9 mouse cellular contexts compared by ENCODE assay signal in genomic region chr8:124283644-124284332, GRCm38 (mm10). TPM values are rescaled to one million over a fixed set of nuclear protein-coding genes. Genes with fewer than 3 reads are reported as not detected.
DNase-seq lines count a peak whose midpoint lies in the region; ATAC-seq and TF ChIP-seq lines count a peak whose summit lies in the region.
"Had no signal": no experiment of that assay in that cellular context is flagged by ENCODE, and none has a peak within 500 bp of the region (broad histone marks: within the 10 kb centered on the region; RNA-seq: fewer than 3 reads in every experiment).

No protein-coding gene starts in this region.

- H3K4me2 ChIP-seq in hindbrain, embryonic 12.5 days (replicated peaks), result no peak overlapping the region; the same call in 1 of the 2 replicates
- H3K4me2 ChIP-seq in midbrain, postnatal 0 days (ENCODE audit: low read depth, low read length, poor library complexity, severe bottlenecking), result no peak overlapping the region

- TF ChIP-seq POLR2A in MEL (IDR thresholded peaks at IDR 0.05; ENCODE audit: control insufficient read depth in 1 of 2, insufficient read depth in 1 of 2, low read depth in 1 of 2, low read length in 2 of 2, poor library complexity in 1 of 2), result no peak

- H3K36me3 ChIP-seq in MEL (ENCODE audit: control insufficient read depth in 1 of 2, insufficient read depth in 2 of 2, low read length in 2 of 2), result no peaks in the 10 kb centered on the region
- no peaks in the 10 kb centered on the region for H3K36me3 ChIP-seq in hindbrain, embryonic 12.5 days
- H3K36me3 ChIP-seq in midbrain, postnatal 0 days (ENCODE audit: insufficient read depth, low read length), result no peaks in the 10 kb centered on the region

- ATAC-seq in hindbrain, embryonic 12.5 days (ENCODE audit: low FRiP score), result 0 out of 2 replicates have a peak, but pooled peaks have one; percentile 7
- ATAC-seq in midbrain, postnatal 0 days (ENCODE audit: low FRiP score), result no peak
- no peak for ATAC-seq in CD4-positive, CD25-positive, alpha-beta regulatory T cell, adult 4 months

- H3K27me3 ChIP-seq in MEL (ENCODE audit: control insufficient read depth in 1 of 2, insufficient read depth in 2 of 2, low read length in 2 of 2), result no peaks in the 10 kb centered on the region
- no peaks in the 10 kb centered on the region for H3K27me3 ChIP-seq in hindbrain, embryonic 12.5 days
- H3K27me3 ChIP-seq in midbrain, postnatal 0 days (ENCODE audit: insufficient read depth, low read length), result no peaks in the 10 kb centered on the region

- no peaks in the 10 kb centered on the region for H3K79me2 ChIP-seq in MEL (ENCODE audit: control insufficient read depth, insufficient read depth, low read length, poor library complexity)

- H3K9ac ChIP-seq in MEL (ENCODE audit: control insufficient read depth, low read depth, low read length, poor library complexity, severe bottlenecking), result peak overlapping the region; percentile 32; the same call in 1 of the 2 replicates
- no peak overlapping the region for H3K9ac ChIP-seq in hindbrain, embryonic 12.5 days
- 0 out of 2 replicates have a peak overlapping the region, but pooled peaks have one; percentile 4 for H3K9ac ChIP-seq in midbrain, postnatal 0 days (replicated peaks; ENCODE audit: low read length, poor library complexity, severe bottlenecking)

- H3K4me3 ChIP-seq in MEL (ENCODE audit: control insufficient read depth in 1 of 2, insufficient read depth in 1 of 2, low read depth in 2 of 2, low read length in 2 of 2), result no peak overlapping the region
- no peak overlapping the region for H3K4me3 ChIP-seq in hindbrain, embryonic 12.5 days
- H3K4me3 ChIP-seq in midbrain, postnatal 0 days (ENCODE audit: low read depth, low read length), result no peak overlapping the region

- no peak for TF ChIP-seq CTCF in MEL (IDR thresholded peaks at IDR 0.05 in 2 of 3, conservative IDR thresholded peaks at IDR 0.05 in 1 of 3; ENCODE audit: control insufficient read depth in 1 of 3, insufficient read depth in 1 of 3, low read depth in 2 of 3, low read length in 3 of 3, poor library complexity in 1 of 3, severe bottlenecking in 1 of 3)
- TF ChIP-seq CTCF in midbrain, postnatal 0 days (IDR thresholded peaks at IDR 0.05), result no peak

- DNase-seq in cerebellum, postnatal 36 days, result peak; percentile 36 to 49
- DNase-seq in cerebellum, postnatal 10 days, result no peak
- DNase-seq in MEL (ENCODE audit: low read depth, low spot score), result peak; percentile 11
- DNase-seq in midbrain, postnatal 0 days (ENCODE audit: low spot score), result no peak
- DNase-seq in left cerebral cortex, adult 8-10 months (ENCODE audit: low spot score in 2 of 2), result no peak
- no peak for DNase-seq in cerebellum, adult 9-10 months
- DNase-seq: spleen, adult 18-20 months had no signal

- H3K9me3 ChIP-seq in MEL (replicated peaks; ENCODE audit: insufficient read depth, low read length), result no peaks in the 10 kb centered on the region
- no peaks in the 10 kb centered on the region for H3K9me3 ChIP-seq in hindbrain, embryonic 12.5 days (replicated peaks)
- H3K9me3 ChIP-seq in midbrain, postnatal 0 days (ENCODE audit: low read length), result no peaks in the 10 kb centered on the region

- no peak for TF ChIP-seq RAD21 in MEL (IDR thresholded peaks at IDR 0.05; ENCODE audit: low read depth, low read length)

- no peak for TF ChIP-seq EP300 in MEL (IDR thresholded peaks at IDR 0.05; ENCODE audit: low read depth in 1 of 2, low read length in 2 of 2)

- 18% methylated on average over 11 of the region's 11 CpGs for WGBS in hindbrain, embryonic 12.5 days
- WGBS in midbrain, postnatal 0 days, result 30% methylated on average over 11 of the region's 11 CpGs

- peak overlapping the region; percentile 22; the same call in 1 of the 2 replicates for H3K27ac ChIP-seq in MEL (ENCODE audit: control insufficient read depth, low read depth, low read length)
- H3K27ac ChIP-seq in hindbrain, embryonic 12.5 days, result peak overlapping the region; percentile 93
- peak overlapping the region; percentile 73 for H3K27ac ChIP-seq in midbrain, postnatal 0 days (ENCODE audit: low read depth, low read length)

- peaks cover 0 to 2% of the 10 kb centered on the region in 2 experiments; a peak in 1 of 4 replicates for H3K4me1 ChIP-seq in MEL (ENCODE audit: control insufficient read depth in 1 of 2, insufficient read depth in 2 of 2, low read length in 2 of 2)
- peaks cover 88% of the 10 kb centered on the region for H3K4me1 ChIP-seq in hindbrain, embryonic 12.5 days
- H3K4me1 ChIP-seq in midbrain, postnatal 0 days (ENCODE audit: insufficient read depth, low read length), result peaks cover 41% of the 10 kb centered on the region

TF ChIP-seq in MEL, 35 proteins besides CTCF, POLR2A, EP300 and RAD21:
- TF ChIP-seq NELFE (IDR thresholded peaks at IDR 0.05; ENCODE audit: low read depth, low read length), result no peak
- TF ChIP-seq TBP (IDR thresholded peaks at IDR 0.05; ENCODE audit: low read depth, low read length), result no peak
- TF ChIP-seq SIN3A (IDR thresholded peaks at IDR 0.05; ENCODE audit: low read length), result no peak
- no peak for TF ChIP-seq ETS1 (IDR thresholded peaks at IDR 0.05; ENCODE audit: low read depth, low read length)
- TF ChIP-seq USF1 (IDR thresholded peaks at IDR 0.05; ENCODE audit: low read depth, low read length), result no peak
- TF ChIP-seq ZC3H11A (IDR thresholded peaks at IDR 0.05; ENCODE audit: low read depth, low read length), result no peak
- no peak for TF ChIP-seq ZKSCAN1 (IDR thresholded peaks at IDR 0.05; ENCODE audit: low read depth, low read length)
- no peak for TF ChIP-seq POLR2AphosphoS2 (IDR thresholded peaks at IDR 0.05; ENCODE audit: low read length)
- TF ChIP-seq MAX (IDR thresholded peaks at IDR 0.05; ENCODE audit: low read length), result no peak
- no peak for TF ChIP-seq MYB (IDR thresholded peaks at IDR 0.05; ENCODE audit: low read depth, low read length)
- TF ChIP-seq NRF1 (IDR thresholded peaks at IDR 0.05; ENCODE audit: insufficient read depth, low read depth, low read length, poor library complexity, severe bottlenecking), result no peak
- TF ChIP-seq CHD1 (IDR thresholded peaks at IDR 0.05; ENCODE audit: low read depth, low read length), result no peak
- no peak for TF ChIP-seq MEF2A (IDR thresholded peaks at IDR 0.05; ENCODE audit: extremely low read depth, insufficient replicate concordance, low read depth, low read length, poor library complexity, severe bottlenecking)
- no peak for TF ChIP-seq ZNF384 (IDR thresholded peaks at IDR 0.05; ENCODE audit: low read depth, low read length)
- TF ChIP-seq RCOR1 (IDR thresholded peaks at IDR 0.05; ENCODE audit: low read depth, low read length), result no peak

RNA-seq across cellular contexts. Expression of gene Galnt2, which starts 52.6 kb away (rescaled TPM):
- 11.1 and 12.0 TPM in 2 replicates for total RNA-seq in MEL (2012; rRNA removed)
- 10 to 100 TPM in 1 of 2 experiments, not detected in 1; 14.5 TPM for polyA plus RNA-seq in MEL (2012; ENCODE audit: insufficient read depth in 1 of 2, insufficient read length in 2 of 2, low read depth in 1 of 2, low replicate concordance in 2 of 2, missing spikeins in 1 of 2)
- 84.8 and 86.1 TPM in 2 replicates for polyA plus RNA-seq in hindbrain, embryonic 12.5 days (2016; fragmentation: Nextera tagmentation; extraction: Ambion mirVana)
- 51.3 and 80.9 TPM in 2 replicates for total RNA-seq in midbrain, postnatal 0 days (2014; rRNA removed)
- polyA plus RNA-seq in midbrain, postnatal 0 days (2015; fragmentation: Nextera tagmentation; extraction: Ambion mirVana), result 65.4 and 66.4 TPM in 2 replicates
- 10 to 100 TPM; 18.5 to 18.7 TPM for polyA plus RNA-seq in CD4-positive, CD25-positive, alpha-beta regulatory T cell, adult 4 months (2017; shearing (Covaris generic))
- total RNA-seq in left cerebral cortex, adult 8-10 months (2022), result 10 to 100 TPM; 34.5 to 49.5 (median 39.8) TPM

Comparison
In these comparisons a context has a peak if more than half of its experiments do, and no peak if none do; other contexts are left out.
1. DNase-seq: peak in cerebellum, postnatal 36 days (2 of 2) and MEL (single experiment); none in cerebellum, postnatal 10 days (0 of 2), midbrain, postnatal 0 days (single experiment), left cerebral cortex, adult 8-10 months (0 of 2) and cerebellum, adult 9-10 months (single experiment).
2. H3K27ac ChIP-seq: peak in every context shown above with its lines; median percentile 93 in hindbrain, embryonic 12.5 days; 73 in midbrain, postnatal 0 days; 22 in MEL.